In the genomic region with DNA sequence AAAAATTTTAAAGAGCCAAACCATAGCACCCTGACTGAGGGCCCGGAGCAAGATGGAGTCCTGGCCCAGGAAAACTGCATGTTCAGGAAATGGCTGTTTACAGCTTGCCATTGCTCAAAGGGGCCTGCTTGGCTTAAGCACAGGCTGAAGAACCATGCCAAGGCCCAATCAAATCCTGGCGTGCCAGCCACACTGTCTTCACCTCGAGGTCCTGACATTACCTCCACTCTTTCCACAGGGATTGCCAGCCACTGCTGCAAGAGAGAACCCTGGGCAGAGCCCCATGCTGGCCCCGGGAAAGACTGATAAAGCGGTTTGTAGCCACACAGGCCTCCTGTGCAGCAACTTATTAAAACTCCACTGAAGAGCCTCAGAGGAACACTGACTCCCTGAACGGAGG, we compare ENCODE assay signal across 25 mouse cellular contexts.
DNase-seq lines count a peak whose midpoint lies in the region; ATAC-seq lines count a peak whose summit lies in the region.
"Had no signal": no experiment of that assay in that cellular context is flagged by ENCODE, and none has a peak within 500 bp of the region (broad histone marks: within the 10 kb centered on the region; RNA-seq: fewer than 3 reads in every experiment).

No protein-coding gene starts in this region.

- 59% methylated on average over 6 of the region's 6 CpGs for WGBS in heart, embryonic 12.5 days
- WGBS in embryonic facial prominence, embryonic 10.5 days, result 84% methylated on average over 6 of the region's 6 CpGs

- H3K27me3 ChIP-seq in heart, embryonic 12.5 days (replicated peaks), result no peaks in the 10 kb centered on the region
- 0 out of 2 replicates have a peak, but pooled peaks cover 6% of the 10 kb centered on the region for H3K27me3 ChIP-seq in embryonic facial prominence, embryonic 10.5 days (replicated peaks; ENCODE audit: low read depth, poor library complexity, severe bottlenecking)
- H3K27me3 ChIP-seq: liver, embryonic 13.5 days; stomach, embryonic 15.5 days had no signal

- H3K9me3 ChIP-seq in heart, embryonic 12.5 days (replicated peaks), result no peaks in the 10 kb centered on the region
- no peaks in the 10 kb centered on the region for H3K9me3 ChIP-seq in embryonic facial prominence, embryonic 10.5 days
- H3K9me3 ChIP-seq: heart, embryonic 13.5 days; hindbrain, embryonic 13.5 days; liver, embryonic 13.5 days; megakaryocyte, embryonic 14.5 days; midbrain, embryonic 15.5 days; neural tube, embryonic 12.5 days; stomach, embryonic 15.5 days had no signal

- no peaks in the 10 kb centered on the region for H3K36me3 ChIP-seq in heart, embryonic 12.5 days
- H3K36me3 ChIP-seq in embryonic facial prominence, embryonic 10.5 days (replicated peaks), result no peaks in the 10 kb centered on the region
- H3K36me3 ChIP-seq: heart, embryonic 13.5 days; hindbrain, embryonic 13.5 days; liver, embryonic 13.5 days; midbrain, embryonic 15.5 days; neural tube, embryonic 12.5 days; stomach, embryonic 15.5 days had no signal

- H3K4me2 ChIP-seq in heart, embryonic 12.5 days, result no peak overlapping the region
- H3K4me2 ChIP-seq: heart, embryonic 13.5 days; hindbrain, embryonic 13.5 days; liver, embryonic 13.5 days; midbrain, embryonic 15.5 days; neural tube, embryonic 12.5 days; stomach, embryonic 15.5 days had no signal

- peak; percentile 60 for DNase-seq in adrenal gland, postnatal 10 days
- DNase-seq in adrenal gland, postnatal 4 days (ENCODE audit: low spot score in 2 of 2), result no peak
- DNase-seq in heart, adult 18-20 months, result peak; percentile 68 to 78
- peak; percentile 8 for DNase-seq in adrenal gland, postnatal 25 days
- peak; percentile 28 to 37 for DNase-seq in heart, postnatal 14 days
- no peak for DNase-seq in embryonic facial prominence, embryonic 10.5 days (ENCODE audit: low spot score)
- DNase-seq in frontal cortex, adult 2 months (ENCODE audit: extremely low spot score in 1 of 2, low spot score in 1 of 2), result no peak
- DNase-seq: cerebellum, adult 11 months; cerebellum, adult 9-11 months; kidney, adult 18-20 months; liver, embryonic 13.5 days; lung, adult 2 months; lung, postnatal 36 days; thymus, postnatal 25 days had no signal

- no peak overlapping the region for H3K9ac ChIP-seq in heart, embryonic 12.5 days
- H3K9ac ChIP-seq: heart, embryonic 13.5 days; hindbrain, embryonic 13.5 days; liver, embryonic 13.5 days; midbrain, embryonic 15.5 days; neural tube, embryonic 12.5 days; stomach, embryonic 15.5 days had no signal

- no peak overlapping the region for H3K4me3 ChIP-seq in heart, embryonic 12.5 days
- H3K4me3 ChIP-seq in embryonic facial prominence, embryonic 10.5 days, result no peak overlapping the region
- H3K4me3 ChIP-seq: heart, embryonic 13.5 days; hindbrain, embryonic 13.5 days; left cerebral cortex, adult 2 months; liver, embryonic 13.5 days; megakaryocyte, embryonic 14.5 days; midbrain, embryonic 15.5 days; neural tube, embryonic 12.5 days; stomach, embryonic 15.5 days had no signal

- intact Hi-C loops in heart, postnatal 14 days (cut with DNase I), result no loop called here

- H3K4me1 ChIP-seq in heart, embryonic 12.5 days (replicated peaks), result peaks cover 13% of the 10 kb centered on the region
- H3K4me1 ChIP-seq in embryonic facial prominence, embryonic 10.5 days, result peaks cover 31% of the 10 kb centered on the region
- H3K4me1 ChIP-seq: liver, embryonic 13.5 days; neural tube, embryonic 12.5 days; stomach, embryonic 15.5 days had no signal

- no peak overlapping the region for H3K27ac ChIP-seq in heart, embryonic 12.5 days (ENCODE audit: poor library complexity, severe bottlenecking)
- H3K27ac ChIP-seq in embryonic facial prominence, embryonic 10.5 days (replicated peaks), result no peak overlapping the region
- H3K27ac ChIP-seq: heart, embryonic 13.5 days; hindbrain, embryonic 13.5 days; kidney, postnatal 0 days; left cerebral cortex, adult 2 months; liver, embryonic 13.5 days; midbrain, embryonic 15.5 days; neural tube, embryonic 12.5 days; stomach, embryonic 15.5 days had no signal

- ATAC-seq in heart, embryonic 12.5 days (ENCODE audit: insufficient number of reproducible peaks, low FRiP score), result no peak
- ATAC-seq: forebrain, embryonic 16.5 days; inflammation-experienced regulatory T-cells, adult 6 months; midbrain, embryonic 15.5 days had no signal

Comparison
In these comparisons a context has a peak if more than half of its experiments do, and no peak if none do; other contexts are left out.
1. DNase-seq: peak in adrenal gland, postnatal 10 days (single experiment), heart, adult 18-20 months (2 of 2), adrenal gland, postnatal 25 days (single experiment) and heart, postnatal 14 days (2 of 2); none in adrenal gland, postnatal 4 days (0 of 2), embryonic facial prominence, embryonic 10.5 days (single experiment) and frontal cortex, adult 2 months (0 of 2).